Comparison of ENCODE assay signal across 26 mouse cellular contexts in genomic region chr4:149515706-149516105, GRCm38 (mm10). TPM values are rescaled to one million over a fixed set of nuclear protein-coding genes. Genes with fewer than 3 reads are reported as not detected.
"Had no signal": no experiment of that assay in that cellular context is flagged by ENCODE, and none has a peak within 500 bp of the region (broad histone marks: within the 10 kb centered on the region; RNA-seq: fewer than 3 reads in every experiment).

No protein-coding gene starts in this region.

- DNase-seq: kidney, adult 18-20 months; kidney, adult 9 months; kidney, postnatal 14 days; kidney, postnatal 4 days; left cerebral cortex, postnatal 4 days; liver, postnatal 0 days; lung, embryonic 14.5 days; lung, postnatal 36 days; right cerebral cortex, adult 18-20 months; right cerebral cortex, postnatal 14 days; right cerebral cortex, postnatal 4 days had no signal

RNA-seq across cellular contexts. Expression of gene Tmem274, which starts 38.5 kb away (rescaled TPM):
- total RNA-seq: layer of hippocampus, adult 18-20 months; layer of hippocampus, postnatal 14 days; left cerebral cortex, adult 8-10 months; left cerebral cortex, postnatal 14 days; left cerebral cortex, postnatal 4 days; monocyte, adult 5-6 weeks had no signal
- polyA plus RNA-seq: limb, embryonic 15.5 days; liver, embryonic 11.5 days; liver, embryonic 14.5 days; liver, postnatal 0 days; lung, embryonic 14.5 days; lung, postnatal 0 days; midbrain, embryonic 16.5 days; myocyte; neural tube, embryonic 11.5 days; neural tube, embryonic 14.5 days; stomach, embryonic 14.5 days; stomach, postnatal 0 days had no signal
